Mouse (Mus musculus): Measurements from ENCODE around the gene Grik1.

GRCm38 (mm10) chr16:88038503-88039091 is 251.5 kb downstream of the Grik1 start:
- TF ChIP-seq HCFC1 (IDR thresholded peaks at IDR 0.05; ENCODE audit: borderline replicate concordance, insufficient read depth, low read length) (no peak), MAFK (IDR thresholded peaks at IDR 0.05; ENCODE audit: insufficient read depth, low read depth, low read length) (no peak), ZC3H11A (IDR thresholded peaks at IDR 0.05; ENCODE audit: borderline replicate concordance, low read depth, low read length) (no peak), CHD2 (IDR thresholded peaks at IDR 0.05; ENCODE audit: low read depth, low read length) (no peak), ZNF384 (IDR thresholded peaks at IDR 0.05; ENCODE audit: low read depth, low read length) (no peak)

Data from ES-E14 (cell line).